Mouse (Mus musculus) layer of hippocampus, postnatal 14 days (tissue): ENCODE measurements at regions not wholly inside any gene's neighbourhood (a gene's known extent, or its start where the extent isn't known, plus 50 kb on each side); places are given as distances from the start of the nearest gene placed in this dataset.

Source experiments
- DNase-seq, 2 experiments: peaks; one replicate each; pipeline ENCODE4 v3.0.0; 2021 to 2022; ENCODE audit warnings: low spot score in 2 of 2, mixed read lengths in 1 of 2

- no peak for DNase-seq
Measured at GRCm38 (mm10) chr11:17620462-17621248, 333.0 kb downstream of the Etaa1 start.

- no peak for DNase-seq
Measured at GRCm38 (mm10) chr11:17629541-17630171, 324.0 kb downstream of the Etaa1 start.

GRCm38 (mm10) chr11:17630172-17630553 is 323.5 kb downstream of the Etaa1 start:
- no peak for DNase-seq

GRCm38 (mm10) chr11:17637158-17637557 is 316.5 kb downstream of the Etaa1 start:
- no peak for DNase-seq

- no peak for DNase-seq
Measured at GRCm38 (mm10) chr11:17639922-17640321, 313.8 kb downstream of the Etaa1 start.

GRCm38 (mm10) chr11:17647441-17647840 is 306.2 kb downstream of the Etaa1 start:
- DNase-seq: no peak

- DNase-seq: peak in 1 of 2 experiments; percentile 55
Measured at GRCm38 (mm10) chr11:17651389-17652156, 302.1 kb downstream of the Etaa1 start.

GRCm38 (mm10) chr11:17655840-17656239 is 297.8 kb downstream of the Etaa1 start:
- DNase-seq: no peak

- DNase-seq: no peak
Measured at GRCm38 (mm10) chr11:17657720-17658119, 296.0 kb downstream of the Etaa1 start.

- no peak for DNase-seq
Measured at GRCm38 (mm10) chr11:17658289-17658688, 295.4 kb downstream of the Etaa1 start.

- no peak for DNase-seq
Measured at GRCm38 (mm10) chr11:17658717-17659116, 295.0 kb downstream of the Etaa1 start.

- DNase-seq: peak in 1 of 2 experiments; percentile 23
Measured at GRCm38 (mm10) chr11:17663893-17664292, 289.8 kb downstream of the Etaa1 start.

- no peak for DNase-seq
Measured at GRCm38 (mm10) chr11:17665624-17666552, 287.8 kb downstream of the Etaa1 start.

GRCm38 (mm10) chr11:17680998-17681397 is 272.7 kb downstream of the Etaa1 start:
- no peak for DNase-seq

- DNase-seq: peak; percentile 33 to 48
Measured at GRCm38 (mm10) chr11:17685711-17686113, 268.0 kb downstream of the Etaa1 start.

- no peak for DNase-seq
Measured at GRCm38 (mm10) chr11:17686806-17687205, 266.9 kb downstream of the Etaa1 start.

GRCm38 (mm10) chr11:17694145-17694544 is 259.5 kb downstream of the Etaa1 start:
- no peak for DNase-seq

GRCm38 (mm10) chr11:17708769-17709168 is 244.9 kb downstream of the Etaa1 start:
- DNase-seq: no peak

GRCm38 (mm10) chr11:17722051-17722450 is 231.6 kb downstream of the Etaa1 start:
- no peak for DNase-seq

- DNase-seq: no peak
Measured at GRCm38 (mm10) chr11:17727258-17728034, 226.2 kb downstream of the Etaa1 start.
